Mouse (Mus musculus): ENCODE data around the gene Nfib. TPM values are rescaled to one million over a fixed set of nuclear protein-coding genes. Genes with fewer than 3 reads are reported as not detected.

Nfib gene
- total and polyA plus RNA-seq, 2 experiments: 16.4 to 50.0 TPM

DNA sequence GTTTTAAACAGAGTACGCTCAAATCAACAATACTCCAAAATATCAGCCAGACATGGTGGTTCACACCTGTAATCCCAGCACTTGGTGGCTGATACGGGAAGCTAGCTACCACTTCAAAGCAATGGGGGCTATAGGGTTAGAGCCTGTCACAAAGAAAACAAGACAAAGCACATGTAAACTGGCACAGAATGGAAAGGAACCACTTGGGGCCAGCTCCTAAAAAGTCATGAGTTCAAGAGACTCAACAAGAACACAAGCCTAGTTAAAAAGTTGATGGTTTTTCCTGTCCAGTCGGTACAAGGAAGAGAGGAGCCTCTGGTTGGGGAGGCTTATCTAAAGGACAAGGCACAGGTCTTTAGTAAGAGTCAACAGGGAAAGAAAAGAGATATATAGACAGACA, 327.9 kb downstream of the Nfib start:
- DNase-seq (ENCODE audit: extremely low read depth, low read depth, low spot score): no peak
- Histone ChIP-seq H3K9ac (ENCODE audit: low read depth, low read length) (no peak overlapping the region), H3K4me1 (ENCODE audit: control insufficient read depth, insufficient read depth, low read length) (peaks cover 17% of the 10 kb centered on the region), H3K27me3 (ENCODE audit: control insufficient read depth, insufficient read depth, low read length) (no peaks in the 10 kb centered on the region), H3K79me2 (ENCODE audit: control insufficient read depth, insufficient read depth, low read length) (peaks cover 25% of the 10 kb centered on the region), H3K36me3 (ENCODE audit: control insufficient read depth, insufficient read depth, low read length) (no peaks in the 10 kb centered on the region), H3K27ac (replicated peaks; ENCODE audit: insufficient read depth, low read depth, low read length) (no peak overlapping the region), H3K4me3 (ENCODE audit: insufficient read depth, low read depth, low read length) (no peak overlapping the region)
- no peak for TF ChIP-seq POLR2A (IDR thresholded peaks at IDR 0.05; ENCODE audit: extremely low read depth, insufficient read depth, low read length)
- TF ChIP-seq CTCF (IDR thresholded peaks at IDR 0.05; ENCODE audit: low read depth, low read length): no peak
- 93% methylated on average over 3 of the region's 3 CpGs for WGBS

DNA sequence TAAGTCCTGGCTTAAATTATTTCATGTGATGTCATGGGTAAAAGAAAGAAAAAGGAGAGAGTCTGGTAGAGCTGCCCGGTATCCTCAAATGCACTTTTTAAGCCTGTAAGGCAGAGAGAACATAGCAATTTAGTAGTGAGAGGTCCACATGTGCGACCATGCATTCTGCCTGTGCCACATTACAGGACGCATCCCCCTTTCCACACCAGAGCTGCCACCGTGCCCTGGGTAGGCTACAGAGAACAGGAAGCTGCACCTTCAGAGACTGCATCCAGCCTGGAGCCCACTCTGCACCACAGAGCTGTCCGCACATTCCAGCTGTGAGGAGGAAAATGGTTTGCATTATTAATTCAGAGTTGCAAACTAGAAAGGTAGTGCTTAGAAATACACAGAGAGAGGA, 331.0 kb downstream of the Nfib start:
- Histone ChIP-seq H3K27me3 (ENCODE audit: control insufficient read depth, insufficient read depth, low read length) (no peaks in the 10 kb centered on the region), H3K4me3 (ENCODE audit: insufficient read depth, low read depth, low read length) (no peak overlapping the region), H3K4me1 (ENCODE audit: control insufficient read depth, insufficient read depth, low read length) (peaks cover 6% of the 10 kb centered on the region; the same call in 1 of the 2 replicates), H3K9ac (ENCODE audit: low read depth, low read length) (no peak overlapping the region), H3K36me3 (ENCODE audit: control insufficient read depth, insufficient read depth, low read length) (peaks cover 6% of the 10 kb centered on the region; the same call in 1 of the 2 replicates), H3K27ac (replicated peaks; ENCODE audit: insufficient read depth, low read depth, low read length) (no peak overlapping the region), H3K79me2 (ENCODE audit: control insufficient read depth, insufficient read depth, low read length) (peaks cover 25% of the 10 kb centered on the region)
- no peak for DNase-seq (ENCODE audit: extremely low read depth, low read depth, low spot score)
- TF ChIP-seq POLR2A (IDR thresholded peaks at IDR 0.05; ENCODE audit: extremely low read depth, insufficient read depth, low read length) (no peak), CTCF (IDR thresholded peaks at IDR 0.05; ENCODE audit: low read depth, low read length) (no peak)
- 90% methylated on average over 5 of the region's 5 CpGs for WGBS

- no peak for TF ChIP-seq CTCF (IDR thresholded peaks at IDR 0.05; ENCODE audit: low read depth, low read length)
- no peak for TF ChIP-seq POLR2A (IDR thresholded peaks at IDR 0.05; ENCODE audit: extremely low read depth, insufficient read depth, low read length)
- H3K27me3 ChIP-seq (ENCODE audit: control insufficient read depth, insufficient read depth, low read length): no peaks in the 10 kb centered on the region
- H3K79me2 ChIP-seq (ENCODE audit: control insufficient read depth, insufficient read depth, low read length): peaks cover 21% of the 10 kb centered on the region
- peaks cover 6% of the 10 kb centered on the region; the same call in 1 of the 2 replicates for H3K36me3 ChIP-seq (ENCODE audit: control insufficient read depth, insufficient read depth, low read length)
- no peak for DNase-seq (ENCODE audit: extremely low read depth, low read depth, low spot score)
- no peak overlapping the region for H3K9ac ChIP-seq (ENCODE audit: low read depth, low read length)
- peaks cover 7% of the 10 kb centered on the region for H3K4me1 ChIP-seq (ENCODE audit: control insufficient read depth, insufficient read depth, low read length)
- WGBS: 91% methylated on average over 4 of the region's 4 CpGs
- H3K4me3 ChIP-seq (ENCODE audit: insufficient read depth, low read depth, low read length): no peak overlapping the region
- H3K27ac ChIP-seq (replicated peaks; ENCODE audit: insufficient read depth, low read depth, low read length): no peak overlapping the region
These were observed 333.3 kb downstream of the Nfib start for GRCm38 (mm10) chr4:82372217-82372616.

DNA sequence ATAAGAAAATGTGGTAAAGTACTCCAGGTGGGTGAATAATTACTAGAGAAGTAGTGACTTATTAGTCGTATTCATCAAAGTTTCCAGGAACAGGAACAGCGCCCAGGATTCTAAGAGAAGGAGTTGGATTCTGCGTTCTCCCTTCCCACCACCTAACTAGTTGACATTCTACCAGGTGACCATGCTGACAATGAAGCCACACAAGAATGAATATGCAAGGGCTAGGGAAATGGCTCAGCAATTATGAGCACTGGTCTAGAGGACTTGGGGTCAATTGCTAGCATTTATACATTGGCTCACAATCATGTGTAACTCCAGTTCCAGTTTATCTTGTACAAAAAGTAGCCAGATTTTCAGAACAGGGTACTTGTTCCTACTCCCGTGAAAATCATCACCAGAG, 334.1 kb downstream of the Nfib start:
- Histone ChIP-seq H3K4me1 (ENCODE audit: control insufficient read depth, insufficient read depth, low read length) (peaks cover 7% of the 10 kb centered on the region), H3K27me3 (ENCODE audit: control insufficient read depth, insufficient read depth, low read length) (no peaks in the 10 kb centered on the region), H3K36me3 (ENCODE audit: control insufficient read depth, insufficient read depth, low read length) (peaks cover 6% of the 10 kb centered on the region; the same call in 1 of the 2 replicates), H3K79me2 (ENCODE audit: control insufficient read depth, insufficient read depth, low read length) (peaks cover 16% of the 10 kb centered on the region; the same call in 1 of the 2 replicates), H3K4me3 (ENCODE audit: insufficient read depth, low read depth, low read length) (no peak overlapping the region), H3K27ac (replicated peaks; ENCODE audit: insufficient read depth, low read depth, low read length) (no peak overlapping the region), H3K9ac (ENCODE audit: low read depth, low read length) (no peak overlapping the region)
- no peak for DNase-seq (ENCODE audit: extremely low read depth, low read depth, low spot score)
- TF ChIP-seq POLR2A (IDR thresholded peaks at IDR 0.05; ENCODE audit: extremely low read depth, insufficient read depth, low read length): no peak
- TF ChIP-seq CTCF (IDR thresholded peaks at IDR 0.05; ENCODE audit: low read depth, low read length): no peak
- WGBS: 79% methylated on average over 4 of the region's 4 CpGs

GRCm38 (mm10) chr4:82369011-82369776, 336.4 kb downstream of the Nfib start:
- WGBS: 94% methylated on average over 6 of the region's 6 CpGs
- Histone ChIP-seq H3K27me3 (ENCODE audit: control insufficient read depth, insufficient read depth, low read length) (no peaks in the 10 kb centered on the region), H3K79me2 (ENCODE audit: control insufficient read depth, insufficient read depth, low read length) (peaks cover 12% of the 10 kb centered on the region; the same call in 1 of the 2 replicates), H3K9ac (ENCODE audit: low read depth, low read length) (no peak overlapping the region), H3K36me3 (ENCODE audit: control insufficient read depth, insufficient read depth, low read length) (peaks cover 6% of the 10 kb centered on the region; the same call in 1 of the 2 replicates), H3K4me3 (ENCODE audit: insufficient read depth, low read depth, low read length) (no peak overlapping the region), H3K27ac (replicated peaks; ENCODE audit: insufficient read depth, low read depth, low read length) (no peak overlapping the region), H3K4me1 (ENCODE audit: control insufficient read depth, insufficient read depth, low read length) (peaks cover 10% of the 10 kb centered on the region)
- no peak for TF ChIP-seq CTCF (IDR thresholded peaks at IDR 0.05; ENCODE audit: low read depth, low read length)
- no peak for TF ChIP-seq POLR2A (IDR thresholded peaks at IDR 0.05; ENCODE audit: extremely low read depth, insufficient read depth, low read length)
- no peak for DNase-seq (ENCODE audit: extremely low read depth, low read depth, low spot score)

Measured in liver, adult 2 months (tissue).